Mouse (Mus musculus) neural tube, embryonic 10.5 days (tissue): ENCODE data around the gene Stxbp6.
"Not testable (repeated sequence)": the region's sequence is repeated elsewhere in the genome, so short reads cannot be mapped to it uniquely, and the experiment has no call there.

Experiments used
- DNase-seq: peaks from one replicate; pipeline ENCODE4 v3.0.0-alpha.2; 2017; ENCODE audit warnings: low spot score; ENCODE audit errors: extremely low spot score

Gene Stxbp6

GRCm38 (mm10) chr12:45074611-45075342 is at the start of gene Stxbp6:
TSS of gene Stxbp6 (minus strand) at chr12:45074709.
- DNase-seq: peak; percentile 56

- not testable (repeated sequence) for DNase-seq
Measured at GRCm38 (mm10) chr12:45102954-45103353, 28.4 kb upstream of the Stxbp6 start.

GRCm38 (mm10) chr12:45093732-45094131 is 19.2 kb upstream of the Stxbp6 start:
- no peak for DNase-seq

- DNase-seq: no peak
Measured at GRCm38 (mm10) chr12:45092444-45092843, 17.9 kb upstream of the Stxbp6 start.

- DNase-seq: no peak
Measured at GRCm38 (mm10) chr12:45083145-45083475, 8.6 kb upstream of the Stxbp6 start.

- DNase-seq: no peak
Measured at GRCm38 (mm10) chr12:45082379-45083144, 8.1 kb upstream of the Stxbp6 start.

DNA sequence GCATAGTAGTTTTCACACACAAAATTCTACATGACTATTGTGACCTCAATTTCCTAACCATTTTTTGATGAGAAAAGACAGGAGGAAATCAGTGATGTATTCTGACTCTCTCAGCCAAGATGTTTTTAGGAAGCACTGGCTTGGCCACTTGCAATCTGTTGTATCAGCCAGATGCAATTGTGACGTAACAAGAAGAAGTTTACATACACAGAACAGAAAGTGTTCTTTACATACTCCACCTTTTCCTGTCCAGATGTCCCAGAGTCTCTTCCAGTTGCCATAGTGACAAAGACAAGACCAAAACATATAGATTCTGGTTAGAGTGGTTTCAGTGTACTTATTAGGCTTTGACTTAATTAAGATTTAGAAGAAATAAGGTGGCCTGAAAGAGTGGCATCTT is 7.1 kb upstream of the Stxbp6 start:
- no peak for DNase-seq

DNA sequence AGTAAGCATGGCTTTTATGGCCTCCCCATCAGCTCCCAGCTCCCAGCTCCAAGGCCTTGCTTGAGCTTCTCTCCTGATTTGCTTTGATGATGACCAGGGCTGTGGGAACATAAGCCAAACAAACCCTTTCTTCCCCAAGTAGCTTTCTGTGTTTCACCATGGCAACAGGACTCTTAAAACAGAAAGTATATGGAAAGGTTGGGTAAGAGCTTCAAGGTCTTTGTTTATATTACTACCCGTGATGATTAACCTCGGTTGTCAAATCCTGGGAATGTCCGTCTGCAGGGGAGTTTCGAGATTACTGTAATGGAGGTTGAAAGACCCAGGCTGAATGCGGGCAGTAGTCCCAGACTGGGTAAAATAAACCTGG is 6.2 kb upstream of the Stxbp6 start:
- DNase-seq: no peak

DNA sequence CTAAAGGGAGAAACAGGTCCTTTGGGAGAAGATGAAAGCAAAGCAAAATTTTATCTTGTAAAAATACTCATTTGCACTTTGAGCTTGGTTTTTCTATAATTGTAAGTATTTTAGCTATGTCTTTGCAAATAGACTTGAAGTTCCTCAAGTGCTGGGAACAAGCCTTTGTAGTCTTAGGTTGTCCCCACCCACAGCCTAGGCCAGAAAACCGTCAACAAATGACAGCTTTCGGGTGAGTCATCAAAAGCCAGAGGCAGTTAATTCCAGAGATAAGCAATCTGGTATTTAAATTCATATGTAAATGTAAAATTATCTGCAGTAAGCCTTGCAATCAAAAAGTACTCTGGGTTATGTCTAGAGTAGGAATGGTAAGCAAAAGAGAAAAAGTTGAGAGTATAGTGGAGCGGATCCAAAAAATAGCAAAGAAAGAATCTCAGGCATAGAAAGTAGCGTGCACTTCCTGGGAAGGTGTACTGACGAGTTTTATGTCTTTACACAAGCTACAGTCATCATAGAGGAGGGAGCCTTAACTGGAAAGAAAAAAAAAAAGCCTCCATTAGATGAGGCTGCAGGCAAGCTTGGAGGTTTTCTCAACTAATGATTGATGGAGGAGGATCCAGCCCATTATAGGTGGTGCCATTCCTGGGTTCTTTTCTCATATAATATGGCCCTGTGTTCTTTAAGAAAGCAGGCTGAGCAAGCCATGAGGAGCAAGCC is 5.7 kb upstream of the Stxbp6 start:
- no peak for DNase-seq

- no peak for DNase-seq
Measured at GRCm38 (mm10) chr12:45075631-45076030, 1.1 kb upstream of the Stxbp6 start.

- DNase-seq: peak; percentile 88
Measured at GRCm38 (mm10) chr12:45074042-45074601, 387 bp downstream of the Stxbp6 start.

DNA sequence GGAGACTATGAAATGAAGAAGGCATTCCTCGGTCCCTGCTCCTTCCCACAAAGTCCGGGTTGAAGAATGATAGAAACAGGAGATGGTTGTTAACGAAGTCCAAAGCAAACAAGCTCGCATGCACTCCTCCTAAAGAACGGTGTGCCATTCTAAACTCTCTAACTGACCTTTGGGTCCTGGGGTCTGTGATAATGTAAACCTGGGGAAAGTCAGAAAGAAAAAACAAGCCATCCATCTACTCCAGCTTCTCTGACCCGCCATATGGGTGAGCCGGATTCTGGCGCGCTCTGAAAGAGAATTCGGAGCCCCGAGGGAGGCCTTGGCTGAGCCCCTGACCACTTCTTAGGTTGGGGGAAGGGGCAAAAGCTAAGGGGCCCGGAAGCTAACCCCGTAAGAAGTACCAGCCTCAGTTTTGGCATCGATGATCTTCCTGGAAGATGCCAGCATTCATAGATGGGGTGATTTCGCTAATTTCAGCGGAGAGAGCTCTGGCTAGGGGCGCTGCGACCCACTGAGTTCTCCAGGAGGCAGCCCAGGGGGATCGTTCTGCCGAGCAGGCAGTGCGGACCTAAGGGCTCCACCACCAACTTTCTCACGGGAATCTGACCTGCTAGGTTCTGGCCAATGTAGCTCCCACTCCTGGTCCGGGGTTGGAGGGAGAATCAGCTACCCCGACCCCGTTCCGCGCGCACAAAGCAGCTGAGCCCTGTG is 1.0 kb downstream of the Stxbp6 start:
- no peak for DNase-seq

- DNase-seq: no peak
Measured at GRCm38 (mm10) chr12:45072185-45072584, 2.3 kb downstream of the Stxbp6 start.

GRCm38 (mm10) chr12:45070186-45070585 is 4.3 kb downstream of the Stxbp6 start:
- peak; percentile 32 for DNase-seq

DNA sequence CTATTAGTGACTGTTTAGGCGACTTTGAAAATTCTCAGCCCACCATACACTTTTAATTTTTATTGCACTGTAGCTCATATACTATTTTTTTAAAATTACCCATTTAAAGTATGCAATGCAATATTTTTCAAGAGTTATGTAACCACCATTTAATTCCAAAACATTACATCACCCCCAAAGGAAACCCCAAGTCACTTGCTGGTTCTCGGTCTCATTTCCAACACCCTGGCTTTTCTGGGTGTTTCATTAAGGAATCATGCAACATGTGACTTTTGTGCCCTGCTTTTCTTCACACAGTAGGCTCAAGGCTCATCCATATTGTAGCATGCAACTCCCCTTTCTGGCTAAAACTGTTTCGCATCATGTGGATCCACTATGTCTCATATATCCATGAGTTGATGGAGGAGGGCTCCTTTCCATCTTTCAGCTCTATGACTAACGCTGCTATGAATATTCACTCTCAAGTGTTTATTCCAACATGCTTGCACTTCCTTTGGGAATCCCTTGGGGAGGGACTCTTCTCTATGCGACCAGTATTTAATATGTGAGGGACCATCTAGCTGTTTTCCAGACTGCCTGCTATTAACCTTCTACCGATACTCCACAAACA is 6.3 kb downstream of the Stxbp6 start:
- no peak for DNase-seq

GRCm38 (mm10) chr12:45067686-45068085 is 6.8 kb downstream of the Stxbp6 start:
- no peak for DNase-seq

DNA sequence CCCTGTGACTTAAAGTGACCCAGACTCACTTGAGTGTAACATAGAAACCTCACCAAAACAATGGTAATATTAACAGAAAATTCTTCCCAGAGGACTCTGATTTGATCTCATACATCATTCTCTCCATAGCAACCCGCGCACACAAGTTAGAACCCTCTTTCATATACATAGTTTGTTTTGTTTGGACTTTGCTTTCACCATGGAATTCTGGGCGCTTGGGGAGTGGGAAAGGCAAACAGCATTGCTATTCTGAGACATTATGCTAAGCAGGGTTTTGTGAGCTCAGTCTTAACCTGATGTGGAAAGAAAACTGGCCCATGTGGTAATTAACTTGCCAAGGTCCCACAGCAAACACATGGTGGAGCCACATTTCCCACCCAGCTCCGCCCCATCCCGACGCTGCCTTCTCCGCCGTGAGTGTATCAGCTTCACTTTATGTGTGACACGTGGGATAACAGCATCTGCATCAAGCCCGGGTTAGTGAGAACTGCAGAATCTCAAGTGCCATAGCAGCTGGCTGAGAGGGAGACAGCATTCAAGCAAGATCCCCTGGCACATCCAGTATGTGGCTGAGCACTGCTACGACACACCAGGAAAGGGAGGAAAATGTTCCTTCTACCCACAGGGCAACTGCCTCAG is 7.3 kb downstream of the Stxbp6 start:
- DNase-seq: peak; percentile 29

- no peak for DNase-seq
Measured at GRCm38 (mm10) chr12:45063606-45064005, 10.9 kb downstream of the Stxbp6 start.

DNA sequence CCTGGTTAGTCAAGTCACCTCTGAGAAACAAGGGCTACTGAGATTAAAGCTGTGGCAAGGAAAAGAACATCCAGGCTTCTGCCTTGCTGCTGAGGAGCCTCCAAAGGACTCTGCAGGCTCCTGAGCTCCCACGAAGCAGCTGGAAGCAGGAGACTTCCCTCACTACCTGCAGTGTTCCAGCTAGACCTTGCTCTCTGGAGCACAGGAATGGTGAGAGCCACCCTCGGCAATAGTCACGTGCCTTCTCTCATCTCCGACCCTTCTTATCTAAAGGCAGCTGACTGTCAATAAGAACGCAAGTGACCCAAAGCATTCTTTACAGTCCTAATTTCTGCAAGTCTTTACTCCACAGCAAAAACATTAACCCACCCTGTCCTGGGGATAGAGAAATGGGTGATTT is 13.2 kb downstream of the Stxbp6 start:
- no peak for DNase-seq

GRCm38 (mm10) chr12:45060804-45061203 is 13.7 kb downstream of the Stxbp6 start:
- DNase-seq: no peak
